Comparison of ENCODE assay signal across 8 mouse cellular contexts in the genomic region with DNA sequence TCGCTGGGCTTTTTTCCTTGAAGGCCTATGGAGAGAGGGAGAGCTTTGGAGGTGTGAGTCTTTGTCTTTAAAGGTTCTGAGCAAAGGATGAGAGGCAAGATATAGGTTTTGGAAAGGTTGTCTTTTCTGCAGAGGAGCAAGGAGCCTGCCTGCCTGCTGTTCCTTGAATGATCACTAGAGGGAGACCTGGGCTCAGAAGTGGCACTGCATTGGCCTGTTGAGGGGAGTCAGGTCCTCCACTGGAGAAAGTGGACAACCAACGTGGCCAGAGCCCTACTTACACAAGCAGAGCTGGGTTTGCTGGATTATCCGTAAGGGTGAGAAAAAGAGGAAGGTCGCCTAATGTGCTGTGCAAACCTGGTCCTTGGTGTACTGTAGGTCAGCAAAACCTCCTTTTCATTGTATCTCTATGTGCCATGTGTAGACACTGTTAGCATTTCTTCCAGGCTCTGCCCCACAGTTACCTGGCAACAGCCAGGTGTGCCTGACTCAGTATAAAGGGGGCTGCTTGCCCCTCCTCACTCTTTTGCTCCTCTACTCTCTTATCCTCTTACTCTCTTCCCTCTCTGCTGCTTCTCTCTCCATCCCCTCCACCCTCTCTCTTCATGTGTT. TPM values are rescaled to one million over a fixed set of nuclear protein-coding genes. Genes with fewer than 3 reads are reported as not detected.
DNase-seq lines count a peak whose midpoint lies in the region; ATAC-seq and TF ChIP-seq lines count a peak whose summit lies in the region.

No protein-coding gene starts in this region.

- H3K9ac ChIP-seq in lung, embryonic 15.5 days, result no peak overlapping the region

- H3K9me3 ChIP-seq in E14TG2a.4 (ENCODE audit: low read length), result peaks cover 7% of the 10 kb centered on the region
- H3K9me3 ChIP-seq in lung, embryonic 15.5 days, result no peaks in the 10 kb centered on the region

- TF ChIP-seq POLR2A in thymus, adult 2 months (IDR thresholded peaks at IDR 0.05; ENCODE audit: control insufficient read depth, extremely low read depth, insufficient read depth, low read length, poor library complexity), result no peak

- no peak overlapping the region for H3K4me3 ChIP-seq in E14TG2a.4 (replicated peaks; ENCODE audit: low read length)
- H3K4me3 ChIP-seq in layer of hippocampus, adult 2 months, result no peak overlapping the region
- no peak overlapping the region for H3K4me3 ChIP-seq in lung, embryonic 15.5 days
- no peak overlapping the region for H3K4me3 ChIP-seq in thymus, adult 2 months (ENCODE audit: control insufficient read depth, insufficient read depth, low read length)

- peak; percentile 77 for DNase-seq in brain, adult 2 months (ENCODE audit: low read depth, low spot score)
- DNase-seq in heart, postnatal 36 days, result peak; percentile 74 to 82
- peak; percentile 34 to 81 for DNase-seq in layer of hippocampus, adult 2 months (ENCODE audit: low spot score in 2 of 2)
- DNase-seq in thymus, adult 2 months, result peak; percentile 65

- intact Hi-C loops in heart, postnatal 36 days (cut with DNase I), result loop anchor here (5.0 kb wide), 1 partner anchor 61 kb away; no protein-coding TSS in a partner anchor

- no peak overlapping the region for H3K27ac ChIP-seq in layer of hippocampus, adult 2 months
- H3K27ac ChIP-seq in lung, embryonic 15.5 days, result no peak overlapping the region
- H3K27ac ChIP-seq in thymus, adult 2 months (ENCODE audit: control insufficient read depth, insufficient read depth, low read length), result no peak overlapping the region

- peaks cover 8% of the 10 kb centered on the region; the same call in 1 of the 2 replicates for H3K27me3 ChIP-seq in E14TG2a.4 (ENCODE audit: insufficient read depth, low read length)
- no peaks in the 10 kb centered on the region for H3K27me3 ChIP-seq in lung, embryonic 15.5 days
- H3K27me3 ChIP-seq in thymus, adult 2 months (ENCODE audit: control insufficient read depth, insufficient read depth, low read length), result no peaks in the 10 kb centered on the region

- ATAC-seq in erythroblast, adult 5-6 weeks (replicated peaks; ENCODE audit: low FRiP score, poor library complexity, severe bottlenecking), result peak; percentile 69; the same call in 1 of the 2 replicates
- 0 out of 2 replicates have a peak, but pooled peaks have one; percentile 40 for ATAC-seq in lung, embryonic 15.5 days (ENCODE audit: borderline replicate concordance, extremely low read depth, low FRiP score, low TSS enrichment)
- peak; percentile 72 for ATAC-seq in neutrophil, adult 5-6 weeks (ENCODE audit: extremely low read depth, insufficient number of reproducible peaks, low FRiP score, poor library complexity, severe bottlenecking)

- TF ChIP-seq CTCF in E14TG2a.4 (conservative IDR thresholded peaks at IDR 0.05; ENCODE audit: low read length), result peak; percentile 99
- TF ChIP-seq CTCF in layer of hippocampus, adult 2 months (conservative IDR thresholded peaks at IDR 0.05), result peak; percentile 97
- peak; percentile 66; the same call in 1 of the 2 replicates for TF ChIP-seq CTCF in thymus, adult 2 months (IDR thresholded peaks at IDR 0.05; ENCODE audit: borderline replicate concordance, control insufficient read depth, extremely low read depth, insufficient read depth, low read length, poor library complexity)

- 15% methylated on average over 4 of the region's 4 CpGs for WGBS in lung, embryonic 15.5 days
- 17% methylated on average over 4 of the region's 4 CpGs for WGBS in thymus, adult 2 months

- no peak overlapping the region for H3K4me2 ChIP-seq in lung, embryonic 15.5 days

- peaks cover 66% of the 10 kb centered on the region for H3K4me1 ChIP-seq in E14TG2a.4 (replicated peaks; ENCODE audit: low read depth, low read length)
- H3K4me1 ChIP-seq in lung, embryonic 15.5 days, result peaks cover 3% of the 10 kb centered on the region; the same call in 1 of the 2 replicates
- peaks cover 4% of the 10 kb centered on the region for H3K4me1 ChIP-seq in thymus, adult 2 months (replicated peaks; ENCODE audit: control insufficient read depth, insufficient read depth, low read length)

- no peaks in the 10 kb centered on the region for H3K36me3 ChIP-seq in E14TG2a.4 (ENCODE audit: insufficient read depth, low read length)
- no peaks in the 10 kb centered on the region for H3K36me3 ChIP-seq in lung, embryonic 15.5 days
- H3K36me3 ChIP-seq in thymus, adult 2 months (ENCODE audit: control insufficient read depth, insufficient read depth, low read length), result no peaks in the 10 kb centered on the region

RNA-seq across cellular contexts. Expression of a gene that starts 25.1 kb away (rescaled TPM):
- total RNA-seq in erythroblast, adult 5-6 weeks (2015; ENCODE audit: low replicate concordance), result 43.7 and 57.3 TPM in 2 replicates
- 33.7 and 61.5 TPM in 2 replicates for total RNA-seq in erythroblast, adult 5-6 weeks (2017; ENCODE audit: low replicate concordance)
- total RNA-seq in heart, postnatal 36 days (2021), result 10 to 100 TPM; 27.2 to 28.8 TPM
- 10 to 100 TPM; 26.0 to 33.8 TPM for total RNA-seq in layer of hippocampus, adult 2 months (2021)
- polyA plus RNA-seq in lung, embryonic 15.5 days (2015; fragmentation: Nextera tagmentation; extraction: Ambion mirVana), result 95.8 and 105 TPM in 2 replicates
- total RNA-seq in neutrophil, adult 5-6 weeks (2017), result 133 and 147 TPM in 2 replicates
- polyA plus RNA-seq in thymus, adult 2 months (2012; rRNA removed), result 9.2 and 10.2 TPM in 2 replicates

RNA-seq across cellular contexts. Expression of a gene that starts 30.4 kb away (rescaled TPM):
- total RNA-seq in erythroblast, adult 5-6 weeks (2015; ENCODE audit: low replicate concordance), result 15.5 and 27.3 TPM in 2 replicates
- 0.85 and 21.6 TPM in 2 replicates for total RNA-seq in erythroblast, adult 5-6 weeks (2017; ENCODE audit: low replicate concordance)
- total RNA-seq in heart, postnatal 36 days (2021), result 100 to 1,000 TPM; 161 to 175 TPM
- 100 to 1,000 TPM in 1 of 2 experiments, 10 to 100 TPM in 1; 92.6 to 101 TPM for total RNA-seq in layer of hippocampus, adult 2 months (2021)
- polyA plus RNA-seq in lung, embryonic 15.5 days (2015; fragmentation: Nextera tagmentation; extraction: Ambion mirVana), result 285 and 321 TPM in 2 replicates
- 12.0 and 16.2 TPM in 2 replicates for total RNA-seq in neutrophil, adult 5-6 weeks (2017)
- 10.5 and 17.5 TPM in 2 replicates for polyA plus RNA-seq in thymus, adult 2 months (2012; rRNA removed)

RNA-seq across cellular contexts. Expression of a gene that starts 30.5 kb away (rescaled TPM):
- 6.1 and 7.5 TPM in 2 replicates for total RNA-seq in erythroblast, adult 5-6 weeks (2015; ENCODE audit: low replicate concordance)
- 9.8 and 15.7 TPM in 2 replicates for total RNA-seq in erythroblast, adult 5-6 weeks (2017; ENCODE audit: low replicate concordance)
- 10 to 100 TPM in 1 of 2 experiments, 1 to 10 TPM in 1; 9.8 to 11.3 TPM for total RNA-seq in heart, postnatal 36 days (2021)
- total RNA-seq in layer of hippocampus, adult 2 months (2021), result 10 to 100 TPM; 18.1 to 18.6 TPM
- polyA plus RNA-seq in lung, embryonic 15.5 days (2015; fragmentation: Nextera tagmentation; extraction: Ambion mirVana), result 47.5 and 48.0 TPM in 2 replicates
- total RNA-seq in neutrophil, adult 5-6 weeks (2017), result 44.8 and 75.5 TPM in 2 replicates
- 36.1 and 42.7 TPM in 2 replicates for polyA plus RNA-seq in thymus, adult 2 months (2012; rRNA removed)

RNA-seq across cellular contexts. Expression of a gene that starts 58.8 kb away (rescaled TPM):
- total RNA-seq in erythroblast, adult 5-6 weeks (2015; ENCODE audit: low replicate concordance), result 12.1 and 13.8 TPM in 2 replicates
- 36.2 and 38.6 TPM in 2 replicates for total RNA-seq in erythroblast, adult 5-6 weeks (2017; ENCODE audit: low replicate concordance)
- 10 to 100 TPM; 48.1 to 52.9 TPM for total RNA-seq in heart, postnatal 36 days (2021)
- total RNA-seq in layer of hippocampus, adult 2 months (2021), result 10 to 100 TPM; 61.3 to 69.2 TPM
- polyA plus RNA-seq in lung, embryonic 15.5 days (2015; fragmentation: Nextera tagmentation; extraction: Ambion mirVana), result 116 and 118 TPM in 2 replicates
- 120 and 127 TPM in 2 replicates for total RNA-seq in neutrophil, adult 5-6 weeks (2017)
- polyA plus RNA-seq in thymus, adult 2 months (2012; rRNA removed), result 14.3 and 16.8 TPM in 2 replicates
